Mouse (Mus musculus) B cell, adult 2 months (primary cell): ENCODE data around the gene Card10.
A peak's percentile ranks its signal among the peaks of the same experiment; 100 is the strongest.

Source experiments
- DNase-seq, 2 experiments: peaks; one replicate each; pipeline ENCODE4 v3.0.0; 2022

Card10 gene

GRCm38 (mm10) chr15:78801571-78801970 is 1.3 kb downstream of the Card10 start:
- no peak for DNase-seq

- DNase-seq = no peak
These were observed 3.8 kb downstream of the Card10 start for GRCm38 (mm10) chr15:78799029-78799428.

- DNase-seq = no peak
These were observed 5.8 kb downstream of the Card10 start for GRCm38 (mm10) chr15:78797060-78797329.

GRCm38 (mm10) chr15:78796196-78797059 is 6.4 kb downstream of the Card10 start:
- DNase-seq = no peak

GRCm38 (mm10) chr15:78790990-78791389 is 11.9 kb downstream of the Card10 start:
- DNase-seq = no peak

GRCm38 (mm10) chr15:78790451-78790850 is 12.4 kb downstream of the Card10 start:
- DNase-seq = no peak

GRCm38 (mm10) chr15:78789721-78790323 is 13.0 kb downstream of the Card10 start:
- no peak for DNase-seq

- no peak for DNase-seq
These were observed 14.8 kb downstream of the Card10 start for GRCm38 (mm10) chr15:78788042-78788441.

- no peak for DNase-seq
These were observed 15.5 kb downstream of the Card10 start for GRCm38 (mm10) chr15:78787287-78787856.

GRCm38 (mm10) chr15:78786411-78786818 is 16.4 kb downstream of the Card10 start:
- DNase-seq = no peak

GRCm38 (mm10) chr15:78785961-78786360 is 16.9 kb downstream of the Card10 start:
- DNase-seq = no peak

GRCm38 (mm10) chr15:78785258-78785657 is 17.6 kb downstream of the Card10 start:
- no peak for DNase-seq

- DNase-seq = no peak
These were observed 18.3 kb downstream of the Card10 start for GRCm38 (mm10) chr15:78784520-78784919.

GRCm38 (mm10) chr15:78782348-78783103 is 20.3 kb downstream of the Card10 start:
- DNase-seq = no peak

GRCm38 (mm10) chr15:78780908-78781307 is 21.9 kb downstream of the Card10 start:
- no peak for DNase-seq

- no peak for DNase-seq
These were observed 22.5 kb downstream of the Card10 start for GRCm38 (mm10) chr15:78780359-78780758.

GRCm38 (mm10) chr15:78779690-78780089 is 23.2 kb downstream of the Card10 start:
- DNase-seq = no peak

GRCm38 (mm10) chr15:78779253-78779652 is 23.6 kb downstream of the Card10 start:
- no peak for DNase-seq

- DNase-seq = peak; percentile 76 to 79
These were observed 24.6 kb downstream of the Card10 start for GRCm38 (mm10) chr15:78778077-78778870.

- DNase-seq = peak; percentile 86 to 87
These were observed 29.5 kb downstream of the Card10 start, which contains the start of gene Mfng for GRCm38 (mm10) chr15:78773290-78773729. TSS of gene Mfng (minus strand) at chr15:78773475.

- DNase-seq = no peak
These were observed 30.0 kb downstream of the Card10 start for GRCm38 (mm10) chr15:78772856-78773255.

GRCm38 (mm10) chr15:78772368-78772763 is 30.5 kb downstream of the Card10 start:
- peak; percentile 47 to 51 for DNase-seq
